Mouse (Mus musculus) intestine, embryonic 14.5 days (tissue): Measurements from ENCODE around the gene Dap3. TPM values are rescaled to one million over a fixed set of nuclear protein-coding genes. Genes with fewer than 3 reads are reported as not detected.

Experiments
- ATAC-seq: fragments of 200-750 bp; cut with Nextera tagmentation; replicated peaks from 2 replicates; pipeline ENCODE4 v1.8.0; 2017; ENCODE audit warnings: low read depth, moderate number of reproducible peaks, moderate TSS enrichment, moderate library complexity; ENCODE audit not compliant: low FRiP score, low TSS enrichment
- DNase-seq: peaks from one replicate; pipeline ENCODE4 v3.0.0-alpha.2; 2018; ENCODE audit warnings: low spot score
- H3K27ac ChIP-seq: fragments of 300-500 bp; sonication (generic); 2 replicates; pipeline ENCODE4 v1.5.1; 2014; ENCODE audit warnings: low read depth, mild to moderate bottlenecking, control low read depth
- H3K27me3 ChIP-seq: fragments of 300-500 bp; sonication (generic); replicated peaks from 2 replicates; pipeline ENCODE4 v1.6.1; 2014; ENCODE audit warnings: low read length, control low read depth; ENCODE audit not compliant: control insufficient read depth, insufficient read depth
- H3K36me3 ChIP-seq: fragments of 300-500 bp; sonication (generic); 2 replicates; pipeline ENCODE4 v1.6.1; 2014; ENCODE audit warnings: low read length, control low read depth; ENCODE audit not compliant: control insufficient read depth, insufficient read depth
- H3K4me1 ChIP-seq: fragments of 300-500 bp; sonication (generic); replicated peaks from 2 replicates; pipeline ENCODE4 v1.6.1; 2014; ENCODE audit warnings: low read length, control low read depth, mixed read lengths; ENCODE audit not compliant: control insufficient read depth, insufficient read depth
- H3K4me2 ChIP-seq: fragments of 300-500 bp; sonication (generic); 2 replicates; pipeline ENCODE4 v1.6.1; 2014; ENCODE audit warnings: low read length
- H3K4me3 ChIP-seq: fragments of 300-500 bp; sonication (generic); 2 replicates; pipeline ENCODE4 v1.5.1; 2014; ENCODE audit warnings: low read depth, low read length, control low read depth, mixed read lengths
- H3K9ac ChIP-seq: fragments of 300-500 bp; sonication (generic); 2 replicates; pipeline ENCODE4 v1.6.1; 2014; ENCODE audit warnings: mild to moderate bottlenecking, low read length
- H3K9me3 ChIP-seq: fragments of 300-500 bp; sonication (generic); 2 replicates; pipeline ENCODE4 v1.6.1; 2016; ENCODE audit warnings: low read length, control low read depth; ENCODE audit not compliant: control insufficient read depth
- WGBS: fragments of 180-500 bp; shearing (Covaris S2); extraction: QIAGEN DNeasy Blood & Tissue Kit; methylation state at CpG from one replicate; pipeline ENCODE4 v1.1.7; 2014; 5-methylcytosine and 5-hydroxymethylcytosine counted together
- polyA plus RNA-seq: library from polyadenylated mRNA; unstranded; fragments of >200 nt; fragmentation: Nextera tagmentation; extraction: Ambion mirVana; gene quantifications from 2 replicates; pipeline ENCODE4 v1.2.1, GENCODE M21; 2014

The Dap3 gene
- polyA plus RNA-seq, 1 experiment from 2014 or later = 155 TPM

- ATAC-seq = no peak
- peak overlapping the region; percentile 100 for H3K27ac ChIP-seq
- peak overlapping the region; percentile 96 for H3K4me3 ChIP-seq
- no peaks in the 10 kb centered on the region for H3K9me3 ChIP-seq
- peaks cover 22% of the 10 kb centered on the region for H3K4me1 ChIP-seq
- H3K27me3 ChIP-seq = no peaks in the 10 kb centered on the region
- WGBS = under 1% methylated on average over 5 of the region's 5 CpGs
- peak overlapping the region; percentile 95 for H3K9ac ChIP-seq
- no peak for DNase-seq
- peak overlapping the region; percentile 80 for H3K4me2 ChIP-seq
- H3K36me3 ChIP-seq = no peaks in the 10 kb centered on the region
Observed at GRCm38 (mm10) chr3:88951327-88951800, 383 bp upstream of the Dap3 start.

- peak; percentile 94 for DNase-seq
- WGBS = under 1% methylated on average over 72 of the region's 92 CpGs
- Histone ChIP-seq H3K36me3 (no peaks in the 10 kb centered on the region), H3K4me3 (peak overlapping the region; percentile 96), H3K4me1 (peaks cover 22% of the 10 kb centered on the region), H3K27ac (peak overlapping the region; percentile 100), H3K9ac (peak overlapping the region; percentile 95), H3K9me3 (no peaks in the 10 kb centered on the region), H3K4me2 (peak overlapping the region; percentile 80), H3K27me3 (no peaks in the 10 kb centered on the region)
- peak; percentile 93 for ATAC-seq
Observed at GRCm38 (mm10) chr3:88949786-88950575, 1.0 kb downstream of the Dap3 start.

GRCm38 (mm10) chr3:88944109-88944508 lies 6.9 kb downstream of the Dap3 start:
- ATAC-seq (no peak), DNase-seq (no peak)
- H3K27ac ChIP-seq = no peak overlapping the region
- 86% methylated on average over 4 of the region's 4 CpGs for WGBS
- no peak overlapping the region for H3K9ac ChIP-seq
- peaks cover 11% of the 10 kb centered on the region for H3K4me1 ChIP-seq
- H3K36me3 ChIP-seq = peaks cover 24% of the 10 kb centered on the region
- H3K4me3 ChIP-seq = no peak overlapping the region
- no peaks in the 10 kb centered on the region for H3K9me3 ChIP-seq
- no peaks in the 10 kb centered on the region for H3K27me3 ChIP-seq
- no peak overlapping the region for H3K4me2 ChIP-seq

GRCm38 (mm10) chr3:88942316-88942880 lies 8.6 kb downstream of the Dap3 start:
- no peak for DNase-seq
- H3K4me3 ChIP-seq = no peak overlapping the region
- ATAC-seq = no peak
- H3K27ac ChIP-seq = no peak overlapping the region
- H3K36me3 ChIP-seq = peaks cover 36% of the 10 kb centered on the region
- no peaks in the 10 kb centered on the region for H3K27me3 ChIP-seq
- no peak overlapping the region for H3K9ac ChIP-seq
- WGBS = 93% methylated on average over 10 of the region's 10 CpGs
- H3K4me1 ChIP-seq = no peaks in the 10 kb centered on the region
- no peak overlapping the region for H3K4me2 ChIP-seq
- H3K9me3 ChIP-seq = no peaks in the 10 kb centered on the region

GRCm38 (mm10) chr3:88939749-88940148 lies 11.2 kb downstream of the Dap3 start:
- H3K27ac ChIP-seq = no peak overlapping the region
- no peak for DNase-seq
- no peak for ATAC-seq

GRCm38 (mm10) chr3:88939071-88939470 lies 11.9 kb downstream of the Dap3 start:
- H3K4me2 ChIP-seq = no peak overlapping the region
- no peak overlapping the region for H3K9ac ChIP-seq
- H3K27ac ChIP-seq = no peak overlapping the region
- H3K27me3 ChIP-seq = no peaks in the 10 kb centered on the region
- DNase-seq = no peak
- H3K4me1 ChIP-seq = no peaks in the 10 kb centered on the region
- H3K4me3 ChIP-seq = no peak overlapping the region
- no peak for ATAC-seq
- peaks cover 61% of the 10 kb centered on the region for H3K36me3 ChIP-seq
- WGBS = 92% methylated on average over 10 of the region's 10 CpGs
- H3K9me3 ChIP-seq = no peaks in the 10 kb centered on the region

More at GRCm38 (mm10) chr3:88939749-88940148, 11.2 kb downstream of the Dap3 start:
- H3K27me3 ChIP-seq = no peaks in the 10 kb centered on the region
- H3K9ac ChIP-seq = no peak overlapping the region
- no peaks in the 10 kb centered on the region for H3K4me1 ChIP-seq
- H3K9me3 ChIP-seq = no peaks in the 10 kb centered on the region
- H3K36me3 ChIP-seq = peaks cover 54% of the 10 kb centered on the region
- no peak overlapping the region for H3K4me3 ChIP-seq
- no peak overlapping the region for H3K4me2 ChIP-seq
- WGBS = 79% methylated on average over 3 of the region's 3 CpGs

GRCm38 (mm10) chr3:88929501-88929900 lies 21.5 kb downstream of the Dap3 start:
- H3K9me3 ChIP-seq = no peaks in the 10 kb centered on the region
- H3K27me3 ChIP-seq = no peaks in the 10 kb centered on the region
- no peak overlapping the region for H3K4me2 ChIP-seq
- ATAC-seq = no peak
- DNase-seq = no peak
- no peak overlapping the region for H3K4me3 ChIP-seq
- peaks cover 99% of the 10 kb centered on the region for H3K36me3 ChIP-seq
- WGBS = 83% methylated on average over 3 of the region's 3 CpGs
- H3K27ac ChIP-seq = no peak overlapping the region
- H3K9ac ChIP-seq = no peak overlapping the region
- no peaks in the 10 kb centered on the region for H3K4me1 ChIP-seq

- Histone ChIP-seq H3K27me3 (no peaks in the 10 kb centered on the region), H3K4me2 (no peak overlapping the region), H3K36me3 (peaks cover 99% of the 10 kb centered on the region), H3K9ac (no peak overlapping the region), H3K4me1 (no peaks in the 10 kb centered on the region), H3K4me3 (no peak overlapping the region), H3K9me3 (peaks cover 4% of the 10 kb centered on the region; the same call in 1 of the 2 replicates), H3K27ac (no peak overlapping the region)
- WGBS = 90% methylated on average over 2 of the region's 2 CpGs
- no peak for ATAC-seq
- no peak for DNase-seq
Observed at GRCm38 (mm10) chr3:88925651-88926050, 25.3 kb downstream of the Dap3 start.
